Mouse (Mus musculus) forebrain, embryonic 12.5 days (tissue): Measurements from ENCODE around the gene Muc4. TPM values are rescaled to one million over a fixed set of nuclear protein-coding genes. Genes with fewer than 3 reads are reported as not detected.

Source experiments
- ATAC-seq: fragments of 200-750 bp; cut with Nextera tagmentation; 2 replicates; pipeline ENCODE4 v1.8.0; 2017; ENCODE audit warnings: moderate TSS enrichment; ENCODE audit not compliant: low FRiP score
- H3K27ac ChIP-seq: fragments of 300-500 bp; sonication (generic); 2 replicates; pipeline ENCODE4 v1.5.1; 2016; ENCODE audit warnings: mild to moderate bottlenecking
- H3K27me3 ChIP-seq: fragments of 300-500 bp; sonication (generic); 2 replicates; pipeline ENCODE4 v1.6.1; 2016; ENCODE audit warnings: mild to moderate bottlenecking
- H3K36me3 ChIP-seq: fragments of 300-500 bp; sonication (generic); replicated peaks from 2 replicates; pipeline ENCODE4 v1.6.1; 2016; ENCODE audit warnings: mild to moderate bottlenecking
- H3K4me1 ChIP-seq: fragments of 300-500 bp; sonication (generic); 2 replicates; pipeline ENCODE4 v1.6.1; 2016
- H3K4me2 ChIP-seq: fragments of 300-500 bp; sonication (generic); 2 replicates; pipeline ENCODE4 v1.6.1; 2016; ENCODE audit warnings: mild to moderate bottlenecking, moderate library complexity
- H3K4me3 ChIP-seq: fragments of 300-500 bp; sonication (generic); replicated peaks from 2 replicates; pipeline ENCODE4 v1.5.1; 2016; ENCODE audit warnings: mild to moderate bottlenecking
- H3K9ac ChIP-seq: fragments of 300-500 bp; sonication (generic); 2 replicates; pipeline ENCODE4 v1.6.1; 2016; ENCODE audit warnings: mild to moderate bottlenecking
- H3K9me3 ChIP-seq: fragments of 300-500 bp; sonication (generic); 2 replicates; pipeline ENCODE4 v1.6.1; 2016
- WGBS: fragments of 180-500 bp; shearing (Covaris S2); methylation state at CpG from one replicate; pipeline ENCODE4 v1.1.7; 2016; 5-methylcytosine and 5-hydroxymethylcytosine counted together
- polyA plus RNA-seq: library from polyadenylated mRNA; unstranded; fragments of >200 nt; fragmentation: Nextera tagmentation; extraction: Ambion mirVana; gene quantifications from 2 replicates; pipeline ENCODE4 v1.2.1, GENCODE M21; 2016

The Muc4 gene
- polyA plus RNA-seq, 1 experiment from 2014 or later = 0.28 TPM

DNA sequence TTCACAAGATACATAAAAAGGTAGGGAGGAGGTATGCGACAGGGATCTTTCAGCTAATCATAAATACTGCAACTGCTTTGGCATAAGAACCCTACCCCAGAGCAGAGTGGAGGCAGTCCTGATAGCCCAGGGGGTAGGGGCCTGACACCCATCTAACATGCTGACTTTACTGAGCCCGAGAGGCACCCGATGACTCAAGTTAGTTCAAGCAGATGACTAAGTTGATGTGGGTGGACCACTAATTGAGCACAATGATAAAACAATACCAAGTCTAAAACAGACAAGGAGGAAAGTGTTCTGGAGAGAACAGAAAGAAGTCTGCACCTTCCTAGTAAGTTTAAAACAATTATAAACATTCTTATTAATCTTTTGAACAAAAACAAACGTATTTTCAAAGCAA is 95.8 kb downstream of the Muc4 start:
- WGBS = 85% methylated on average over 4 of the region's 4 CpGs
- H3K4me3 ChIP-seq = no peak overlapping the region
- no peak overlapping the region for H3K27ac ChIP-seq
- H3K9ac ChIP-seq = no peak overlapping the region
- peaks cover 49% of the 10 kb centered on the region for H3K36me3 ChIP-seq
- no peak overlapping the region for H3K4me2 ChIP-seq
- no peak for ATAC-seq
- H3K9me3 ChIP-seq = no peaks in the 10 kb centered on the region
- H3K4me1 ChIP-seq = no peaks in the 10 kb centered on the region
- no peaks in the 10 kb centered on the region for H3K27me3 ChIP-seq

Other genes starting within 250 kb of the Muc4 start
- gene Slc51a, start 248.0 kb upstream of the Muc4 start, polyA plus RNA-seq = 0.27 and 0.40 TPM in 2 replicates
- gene Zdhhc19, start 239.6 kb upstream of the Muc4 start, polyA plus RNA-seq = not detected in 2 replicates
- 59.2 and 65.4 TPM in 2 replicates for gene Tfrc, start 127.0 kb upstream of the Muc4 start, polyA plus RNA-seq
- gene Tnk2, start 92.0 kb upstream of the Muc4 start, polyA plus RNA-seq = 13.9 and 14.2 TPM in 2 replicates
- not detected in 2 replicates for gene Muc20, start 61.5 kb downstream of the Muc4 start, polyA plus RNA-seq
- not detected in 2 replicates for gene Smbd1, start 74.6 kb downstream of the Muc4 start, polyA plus RNA-seq
- 122 and 125 TPM in 2 replicates for gene Fyttd1, start 141.6 kb downstream of the Muc4 start, polyA plus RNA-seq
- 26.5 and 27.4 TPM in 2 replicates for gene Rubcn, start 141.9 kb downstream of the Muc4 start, polyA plus RNA-seq
- gene Lrch3, start 178.2 kb downstream of the Muc4 start, polyA plus RNA-seq = 46.5 and 49.4 TPM in 2 replicates